Mouse (Mus musculus): ENCODE results near the gene Tnfsf13. TPM values are rescaled to one million over a fixed set of nuclear protein-coding genes. Genes with fewer than 3 reads are reported as not detected.
"Not testable (repeated sequence)": the region's sequence is repeated elsewhere in the genome, so short reads cannot be mapped to it uniquely, and the experiment has no call there.

Tnfsf13 gene
- polyA plus RNA-seq (2015; fragmentation: Nextera tagmentation; extraction: Ambion mirVana): 0.73 and 0.87 TPM in 2 replicates

DNA sequence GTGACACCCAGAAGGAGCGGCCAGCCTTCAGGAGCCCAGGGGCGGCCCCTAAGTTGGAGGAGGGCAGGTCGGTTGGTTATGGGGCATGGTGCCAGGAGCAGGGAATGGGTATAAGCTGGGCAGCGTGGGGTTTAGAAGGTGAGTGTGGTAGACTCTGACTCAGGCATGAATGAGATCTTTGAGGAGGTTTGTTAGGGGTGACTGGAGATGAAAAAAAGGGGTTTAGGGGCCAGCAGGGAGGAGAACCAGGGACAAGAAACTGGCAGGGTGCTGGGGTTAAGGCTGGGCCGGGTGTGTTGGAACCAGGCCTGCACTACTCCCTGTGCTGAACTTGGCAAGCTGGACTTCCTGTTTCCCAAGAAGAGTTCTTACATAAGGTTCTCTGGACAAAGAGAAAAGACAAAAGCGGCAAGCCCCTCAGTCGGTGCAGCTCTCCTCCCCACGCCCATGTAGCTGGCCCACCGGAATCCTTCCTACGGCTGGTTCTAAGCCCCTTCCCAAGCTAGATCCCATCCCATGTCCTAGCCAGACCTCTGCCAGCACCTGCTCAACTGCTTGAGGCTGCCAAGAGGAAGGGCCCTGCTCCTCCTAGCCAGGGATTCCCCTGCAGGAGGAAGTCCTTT lies at the start of gene Tnfsf13:
Gene Tnfsf13 (minus strand): TSS at position 259 of the 623 bp plus-strand sequence.
- H3K9me3 ChIP-seq: no peaks in the 10 kb centered on the region
- H3K36me3 ChIP-seq: no peaks in the 10 kb centered on the region
- no peak within 1 kb of the TSS for H3K4me3 ChIP-seq
- 0 out of 2 replicates have a peak within 1 kb of the TSS, but pooled peaks have one; percentile 26 for H3K9ac ChIP-seq
- H3K27ac ChIP-seq: peak within 1 kb of the TSS; percentile 94
- H3K4me1 ChIP-seq: peaks cover 55% of the 10 kb centered on the region
- ATAC-seq (ENCODE audit: insufficient number of reproducible peaks, low FRiP score, low TSS enrichment, low read depth): no peak
- H3K27me3 ChIP-seq: no peaks in the 10 kb centered on the region
- 64% methylated on average over 10 of the region's 10 CpGs for WGBS
- H3K4me2 ChIP-seq: peak within 1 kb of the TSS; percentile 6; the same call in 1 of the 2 replicates

DNA sequence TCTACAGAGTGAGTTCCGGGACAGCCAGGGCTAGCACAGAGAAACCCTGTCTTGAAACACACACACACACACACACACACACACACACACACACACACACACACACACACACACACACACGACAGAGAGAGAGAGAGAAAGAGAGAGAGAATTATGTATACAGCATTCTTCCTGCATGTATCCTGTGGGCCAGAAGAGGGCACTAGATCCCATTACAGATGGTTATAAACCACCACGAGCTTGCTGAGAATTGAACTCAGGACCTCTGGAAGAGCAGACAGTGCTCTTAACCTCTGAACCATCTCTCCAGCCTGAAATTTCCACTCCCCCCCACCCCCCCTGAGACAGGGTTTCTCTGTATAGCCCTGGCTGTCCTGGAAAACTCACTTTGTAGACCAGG lies 45.8 kb upstream of the Tnfsf13 start:
- not testable (repeated sequence) for ATAC-seq (ENCODE audit: insufficient number of reproducible peaks, low FRiP score, low TSS enrichment, low read depth); H3K4me2 ChIP-seq; H3K4me1 ChIP-seq; H3K4me3 ChIP-seq; H3K9me3 ChIP-seq; H3K27ac ChIP-seq; H3K9ac ChIP-seq; H3K27me3 ChIP-seq
- peaks cover 29% of the 10 kb centered on the region for H3K36me3 ChIP-seq
- WGBS: 77% methylated on average over 2 of the region's 3 CpGs

DNA sequence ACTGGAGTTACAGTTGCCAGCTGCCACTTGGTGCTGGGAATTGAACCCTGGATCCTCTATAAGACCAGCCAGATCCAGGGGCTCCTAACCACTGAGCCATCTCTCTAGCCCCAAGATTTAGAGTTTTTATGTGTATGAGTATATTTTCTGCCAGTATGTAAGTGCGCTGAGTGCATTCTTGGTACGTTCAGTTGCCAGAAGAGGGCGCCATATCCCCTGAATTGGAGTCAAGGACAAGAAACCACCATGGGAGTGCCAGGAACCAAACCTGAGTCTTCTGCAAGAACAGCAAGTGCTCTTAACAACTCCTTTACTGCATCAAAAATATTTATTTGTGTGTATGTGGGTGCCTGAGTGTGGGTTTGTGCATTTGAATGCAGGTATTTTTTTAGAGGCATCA lies 43.5 kb upstream of the Tnfsf13 start:
- no peaks in the 10 kb centered on the region for H3K27me3 ChIP-seq

DNA sequence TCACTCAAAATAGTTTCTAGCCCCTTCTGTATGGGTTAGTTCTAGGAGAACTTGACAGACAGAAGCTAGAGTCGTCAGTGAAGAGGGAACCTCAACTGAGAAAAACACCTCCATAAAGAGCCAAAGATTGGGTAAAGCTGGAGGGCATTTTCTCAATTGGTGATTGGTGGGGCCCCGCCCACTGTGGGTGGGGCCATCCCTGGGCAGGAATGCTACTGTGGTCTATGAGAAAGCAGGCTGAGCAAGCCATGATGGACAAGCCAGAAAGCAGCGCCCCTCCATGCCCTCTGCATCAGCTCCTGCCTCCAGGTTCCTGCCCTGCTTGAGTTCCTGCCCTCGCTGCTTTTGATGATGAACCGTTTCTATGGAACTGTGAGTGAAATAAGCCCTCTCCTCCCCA lies 40.4 kb upstream of the Tnfsf13 start:
- 43% methylated on average over 5 of the region's 5 CpGs for WGBS
- H3K4me2 ChIP-seq: no peak overlapping the region

More for the DNA sequence above, 43.5 kb upstream of the Tnfsf13 start:
- Histone ChIP-seq H3K9me3 (no peaks in the 10 kb centered on the region), H3K9ac (no peak overlapping the region), H3K27ac (no peak overlapping the region), H3K36me3 (peaks cover 5% of the 10 kb centered on the region), H3K4me3 (no peak overlapping the region), H3K4me1 (no peaks in the 10 kb centered on the region), H3K4me2 (no peak overlapping the region)
- ATAC-seq (ENCODE audit: insufficient number of reproducible peaks, low FRiP score, low TSS enrichment, low read depth): no peak
- 24% methylated on average over 3 of the region's 3 CpGs for WGBS

DNA sequence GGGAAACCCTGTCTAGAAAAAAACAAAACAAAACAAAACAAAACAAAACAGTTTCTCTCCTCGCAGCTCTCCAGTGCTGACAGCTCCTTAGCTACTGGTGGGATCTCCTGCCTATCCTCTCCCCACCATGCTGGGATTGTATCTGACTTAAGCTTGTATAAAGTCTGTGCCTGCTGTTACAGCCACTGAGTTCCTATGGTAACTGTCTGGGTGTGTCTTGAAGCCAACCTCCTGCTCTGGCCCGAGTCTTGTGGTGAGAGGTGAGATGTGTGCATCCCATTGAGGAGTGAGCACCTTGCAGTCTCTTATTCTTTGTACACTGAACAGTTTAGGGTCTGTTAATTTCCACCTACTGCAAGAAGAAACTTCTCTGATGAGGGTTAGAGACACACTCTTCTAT lies 37.5 kb upstream of the Tnfsf13 start:
- no peak overlapping the region for H3K4me3 ChIP-seq
- no peak overlapping the region for H3K27ac ChIP-seq
- no peak overlapping the region for H3K4me2 ChIP-seq
- no peaks in the 10 kb centered on the region for H3K36me3 ChIP-seq
- 45% methylated on average over 2 of the region's 2 CpGs for WGBS
- H3K27me3 ChIP-seq: no peaks in the 10 kb centered on the region
- no peak for ATAC-seq (ENCODE audit: insufficient number of reproducible peaks, low FRiP score, low TSS enrichment, low read depth)
- peaks cover 4% of the 10 kb centered on the region; the same call in 1 of the 2 replicates for H3K4me1 ChIP-seq
- no peak overlapping the region for H3K9ac ChIP-seq
- H3K9me3 ChIP-seq: no peaks in the 10 kb centered on the region

More for the DNA sequence above, 40.4 kb upstream of the Tnfsf13 start:
- Histone ChIP-seq H3K4me3 (no peak overlapping the region), H3K9me3 (no peaks in the 10 kb centered on the region), H3K9ac (no peak overlapping the region), H3K4me1 (no peaks in the 10 kb centered on the region), H3K27ac (no peak overlapping the region), H3K36me3 (no peaks in the 10 kb centered on the region), H3K27me3 (no peaks in the 10 kb centered on the region)
- no peak for ATAC-seq (ENCODE audit: insufficient number of reproducible peaks, low FRiP score, low TSS enrichment, low read depth)

DNA sequence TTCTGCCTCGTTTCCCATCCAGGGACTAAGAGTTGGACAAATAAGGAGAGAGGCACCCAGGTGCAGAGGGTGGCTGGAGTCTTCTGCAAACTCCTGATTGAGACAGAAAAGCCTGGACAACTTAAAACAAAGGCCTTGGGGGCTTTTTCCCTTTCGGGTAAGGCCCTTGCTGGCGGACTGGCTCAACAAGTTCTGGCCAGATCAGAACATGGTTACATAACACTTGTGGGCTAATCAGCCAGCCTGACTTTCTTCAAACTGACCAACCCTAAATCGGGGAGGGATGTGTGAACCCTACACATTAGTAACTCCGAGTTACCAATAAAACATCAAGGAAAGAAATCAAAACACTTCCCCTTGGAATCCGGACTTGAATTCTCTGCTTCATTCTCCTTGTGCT lies 35.3 kb upstream of the Tnfsf13 start:
- Histone ChIP-seq H3K27me3 (no peaks in the 10 kb centered on the region), H3K4me1 (peaks cover 4% of the 10 kb centered on the region; the same call in 1 of the 2 replicates), H3K4me3 (no peak overlapping the region), H3K27ac (no peak overlapping the region), H3K4me2 (no peak overlapping the region), H3K9ac (no peak overlapping the region), H3K9me3 (no peaks in the 10 kb centered on the region), H3K36me3 (no peaks in the 10 kb centered on the region)
- ATAC-seq (ENCODE audit: insufficient number of reproducible peaks, low FRiP score, low TSS enrichment, low read depth): no peak
- 60% methylated on average over 6 of the region's 6 CpGs for WGBS

DNA sequence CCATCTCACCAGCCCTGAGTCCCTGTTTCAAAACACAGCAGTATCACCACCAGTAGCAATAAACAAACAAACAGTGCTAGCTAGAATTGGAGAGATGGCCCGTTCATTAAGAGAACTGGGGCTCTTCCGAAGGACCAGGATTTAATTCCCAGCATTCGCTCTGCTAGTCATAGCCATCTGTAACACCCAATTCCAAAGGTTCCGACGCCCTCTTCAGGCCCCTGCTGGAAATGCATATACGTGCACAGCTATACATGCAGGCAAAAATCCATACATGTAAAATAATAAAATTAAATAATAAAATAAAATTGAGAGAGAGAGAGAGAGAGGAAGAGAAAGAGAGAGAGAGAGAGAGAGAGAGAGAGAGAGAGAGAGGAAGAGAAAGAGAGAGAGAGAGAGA lies 33.8 kb upstream of the Tnfsf13 start:
- Histone ChIP-seq H3K4me2 (no peak overlapping the region), H3K27me3 (no peaks in the 10 kb centered on the region), H3K9me3 (no peaks in the 10 kb centered on the region), H3K9ac (no peak overlapping the region), H3K27ac (no peak overlapping the region), H3K4me3 (no peak overlapping the region), H3K4me1 (peaks cover 10% of the 10 kb centered on the region; the same call in 1 of the 2 replicates), H3K36me3 (no peaks in the 10 kb centered on the region)
- 65% methylated on average over 6 of the region's 6 CpGs for WGBS
- no peak for ATAC-seq (ENCODE audit: insufficient number of reproducible peaks, low FRiP score, low TSS enrichment, low read depth)

DNA sequence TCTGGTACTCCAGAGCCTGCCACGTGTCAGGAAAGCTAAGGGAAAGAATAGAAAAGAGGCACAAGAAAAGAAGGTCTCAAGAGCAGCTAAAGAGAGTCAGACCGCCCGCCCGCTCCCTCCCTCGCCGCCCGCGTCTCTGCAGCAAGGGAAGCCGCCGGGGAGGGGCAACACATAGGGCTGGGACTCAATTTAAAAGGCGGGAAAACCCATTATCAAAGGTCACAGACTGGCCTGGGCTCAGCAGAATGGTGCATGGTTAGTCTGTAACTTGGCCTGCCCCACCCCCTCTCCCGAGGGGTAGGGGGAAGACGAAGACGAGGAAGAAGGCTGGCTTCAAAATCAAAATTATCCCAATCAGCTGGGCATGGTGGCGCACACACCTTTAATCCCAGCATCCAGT lies 33.1 kb upstream of the Tnfsf13 start:
- Histone ChIP-seq H3K4me1 (peaks cover 10% of the 10 kb centered on the region; the same call in 1 of the 2 replicates), H3K27me3 (no peaks in the 10 kb centered on the region), H3K4me2 (no peak overlapping the region), H3K36me3 (no peaks in the 10 kb centered on the region), H3K4me3 (no peak overlapping the region), H3K9me3 (no peaks in the 10 kb centered on the region), H3K27ac (no peak overlapping the region), H3K9ac (no peak overlapping the region)
- no peak for ATAC-seq (ENCODE audit: insufficient number of reproducible peaks, low FRiP score, low TSS enrichment, low read depth)
- 34% methylated on average over 15 of the region's 15 CpGs for WGBS

DNA sequence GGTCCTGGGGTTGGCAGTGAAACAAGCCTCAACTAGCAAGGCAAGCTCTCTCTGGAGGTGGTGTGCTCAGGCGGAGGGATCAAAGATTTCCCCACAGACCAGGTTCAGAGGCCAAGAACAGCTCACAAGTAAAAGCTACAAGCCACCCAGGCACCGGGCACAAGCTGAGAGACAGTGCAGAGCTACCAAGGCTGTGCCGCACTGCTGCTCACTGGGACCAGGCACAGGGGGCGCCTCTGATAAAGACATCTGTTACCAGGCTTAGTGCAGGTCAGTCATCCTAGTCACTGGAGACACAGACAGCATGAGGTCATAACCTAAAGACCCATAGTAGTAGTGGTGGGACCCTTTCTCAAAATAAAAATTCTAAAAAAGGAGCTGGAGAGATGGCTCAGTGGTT lies 31.4 kb upstream of the Tnfsf13 start:
- Histone ChIP-seq H3K4me3 (no peak overlapping the region), H3K9ac (no peak overlapping the region), H3K4me1 (peaks cover 10% of the 10 kb centered on the region; the same call in 1 of the 2 replicates), H3K36me3 (no peaks in the 10 kb centered on the region), H3K27me3 (no peaks in the 10 kb centered on the region), H3K9me3 (no peaks in the 10 kb centered on the region), H3K4me2 (no peak overlapping the region), H3K27ac (no peak overlapping the region)
- no peak for ATAC-seq (ENCODE audit: insufficient number of reproducible peaks, low FRiP score, low TSS enrichment, low read depth)
- 64% methylated on average over 4 of the region's 4 CpGs for WGBS

DNA sequence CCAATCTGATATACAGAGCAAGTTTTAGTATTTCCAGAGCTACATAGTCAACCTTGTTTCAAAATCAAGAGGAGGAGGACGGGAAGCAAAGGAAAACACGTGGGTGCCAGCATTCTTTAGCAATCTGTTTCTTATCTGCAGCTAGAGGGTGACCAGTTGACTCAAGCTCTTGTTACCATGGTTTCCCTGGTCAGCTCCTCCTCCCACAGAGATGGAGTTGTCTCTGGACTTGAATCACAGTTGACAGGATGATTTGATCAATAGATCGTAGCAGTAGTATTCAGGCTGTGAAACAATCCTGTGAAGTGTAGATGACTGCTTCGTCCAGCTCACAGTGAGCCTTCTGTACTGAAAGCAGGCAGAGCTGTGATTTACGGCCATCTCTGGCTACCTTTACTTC lies 30.3 kb upstream of the Tnfsf13 start:
- no peaks in the 10 kb centered on the region for H3K27me3 ChIP-seq
- H3K27ac ChIP-seq: no peak overlapping the region
- H3K4me2 ChIP-seq: no peak overlapping the region
- H3K36me3 ChIP-seq: no peaks in the 10 kb centered on the region
- 11% methylated on average over 5 of the region's 5 CpGs for WGBS
- H3K9me3 ChIP-seq: no peaks in the 10 kb centered on the region
- no peak overlapping the region for H3K4me3 ChIP-seq
- H3K9ac ChIP-seq: no peak overlapping the region
- peaks cover 10% of the 10 kb centered on the region; the same call in 1 of the 2 replicates for H3K4me1 ChIP-seq
- ATAC-seq (ENCODE audit: insufficient number of reproducible peaks, low FRiP score, low TSS enrichment, low read depth): no peak

DNA sequence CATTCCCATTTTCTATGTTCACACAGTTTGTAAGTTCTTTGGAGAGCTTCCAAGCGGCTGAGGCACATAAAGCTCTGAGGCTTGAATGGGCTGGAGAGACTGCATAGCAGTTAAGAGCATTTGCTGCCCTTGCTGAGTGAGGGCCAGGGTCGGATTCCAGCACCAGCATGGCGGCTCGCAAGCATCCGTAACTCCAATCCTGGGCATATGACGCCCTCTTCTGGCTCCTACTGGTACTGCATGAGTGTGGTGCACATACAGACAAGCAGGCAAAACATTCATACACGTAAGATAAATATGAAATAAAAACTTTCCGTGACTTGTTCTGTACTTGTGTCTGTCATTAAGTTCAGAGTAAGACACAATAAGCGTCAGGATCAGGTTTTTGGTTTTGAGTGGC lies 29.9 kb upstream of the Tnfsf13 start:
- Histone ChIP-seq H3K4me2 (no peak overlapping the region), H3K4me1 (peaks cover 10% of the 10 kb centered on the region; the same call in 1 of the 2 replicates), H3K36me3 (no peaks in the 10 kb centered on the region), H3K27me3 (no peaks in the 10 kb centered on the region), H3K27ac (no peak overlapping the region), H3K9me3 (no peaks in the 10 kb centered on the region), H3K4me3 (no peak overlapping the region), H3K9ac (no peak overlapping the region)
- 55% methylated on average over 9 of the region's 9 CpGs for WGBS
- ATAC-seq (ENCODE audit: insufficient number of reproducible peaks, low FRiP score, low TSS enrichment, low read depth): no peak

DNA sequence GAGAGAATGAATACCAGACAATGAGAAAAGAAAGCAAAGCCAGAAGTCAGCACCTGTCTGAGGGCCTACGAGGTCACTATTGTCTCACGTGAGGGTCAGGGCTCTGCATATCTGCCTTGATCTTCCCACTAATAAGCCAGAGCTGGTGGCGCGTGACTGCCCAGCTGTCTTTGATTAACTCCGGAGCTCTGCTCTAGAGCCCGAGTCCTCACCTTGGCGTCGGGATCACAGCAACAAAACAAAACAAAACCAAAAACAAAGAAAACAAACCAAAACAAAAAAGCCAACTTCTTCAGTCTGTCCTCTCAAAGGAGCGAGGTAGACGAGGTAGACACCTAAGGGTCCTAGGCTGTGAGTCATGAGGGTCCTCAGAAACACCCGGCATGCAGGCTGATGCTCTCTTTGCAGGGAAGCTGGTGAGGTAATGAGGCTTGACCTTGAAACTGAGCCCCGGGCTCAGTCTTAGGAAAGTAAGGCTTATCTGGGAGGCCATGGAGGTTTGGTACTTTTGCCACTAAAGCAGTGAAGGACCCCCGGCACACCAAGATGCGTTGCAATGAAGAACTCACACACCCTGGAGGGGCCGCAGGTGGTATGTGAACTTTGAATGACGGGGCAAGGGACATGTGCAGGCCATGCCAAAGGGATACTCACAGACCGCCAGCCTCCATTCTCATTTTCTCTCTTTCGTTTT lies 29.2 kb upstream of the Tnfsf13 start:
- no peaks in the 10 kb centered on the region for H3K9me3 ChIP-seq
- WGBS: 46% methylated on average over 18 of the region's 18 CpGs
- no peaks in the 10 kb centered on the region for H3K27me3 ChIP-seq
- H3K4me2 ChIP-seq: no peak overlapping the region
- no peak overlapping the region for H3K9ac ChIP-seq
- peaks cover 10% of the 10 kb centered on the region; the same call in 1 of the 2 replicates for H3K4me1 ChIP-seq
- H3K36me3 ChIP-seq: no peaks in the 10 kb centered on the region
- H3K27ac ChIP-seq: no peak overlapping the region
- H3K4me3 ChIP-seq: no peak overlapping the region
- ATAC-seq (ENCODE audit: insufficient number of reproducible peaks, low FRiP score, low TSS enrichment, low read depth): no peak
